Mouse (Mus musculus) MEL (cell line): ENCODE measurements at regions not wholly inside any gene's neighbourhood (a gene's known extent, or its start where the extent isn't known, plus 50 kb on each side); places are given as distances from the start of the nearest gene placed in this dataset.

Source experiments
- DNase-seq: peaks from one replicate; pipeline ENCODE4 v3.0.0; 2011; ENCODE audit warnings: low read depth, low spot score
- H3K27ac ChIP-seq: 2 replicates; pipeline ENCODE4 v1.5.1; 2012; ENCODE audit warnings: low read depth, mild to moderate bottlenecking, control low read depth, low read length, moderate library complexity; ENCODE audit not compliant: control insufficient read depth
- H3K27me3 ChIP-seq, 2 experiments: fragments of 150-350 bp in 1 of 2; sonication (generic) in 1 of 2; 2 replicates each; pipeline ENCODE4 v1.6.1; 2012; ENCODE audit warnings: low read length in 2 of 2, mild to moderate bottlenecking in 2 of 2, improper control_type of control experiment in 1 of 2, moderate library complexity in 1 of 2; ENCODE audit not compliant: insufficient read depth in 2 of 2, control insufficient read depth in 1 of 2
- H3K36me3 ChIP-seq, 2 experiments: 2 replicates each; pipeline ENCODE4 v1.6.1; 2012 to 2014; ENCODE audit warnings: low read length in 2 of 2, improper control_type of control experiment in 1 of 2, inconsistent platforms in 1 of 2, mild to moderate bottlenecking in 1 of 2; ENCODE audit not compliant: insufficient read depth in 2 of 2, control insufficient read depth in 1 of 2
- H3K4me1 ChIP-seq, 2 experiments: fragments of 150-350 bp in 1 of 2; sonication (generic) in 1 of 2; 2 replicates each; pipeline ENCODE4 v1.6.1; 2012; ENCODE audit warnings: low read length in 2 of 2, improper control_type of control experiment in 1 of 2, mild to moderate bottlenecking in 1 of 2; ENCODE audit not compliant: insufficient read depth in 2 of 2, control insufficient read depth in 1 of 2
- H3K4me3 ChIP-seq, 2 experiments: fragments of 150-350 bp in 1 of 2; sonication (generic) in 1 of 2; 2 replicates each; pipeline ENCODE4 v1.5.1; 2012; ENCODE audit warnings: low read depth in 2 of 2, low read length in 2 of 2, mild to moderate bottlenecking in 2 of 2, moderate library complexity in 2 of 2, control low read depth in 1 of 2, improper control_type of control experiment in 1 of 2; ENCODE audit not compliant: control insufficient read depth in 1 of 2, insufficient read depth in 1 of 2
- H3K79me2 ChIP-seq: 2 replicates; pipeline ENCODE4 v1.6.1; 2012; ENCODE audit warnings: mild to moderate bottlenecking, low read length, moderate library complexity; ENCODE audit not compliant: control insufficient read depth, poor library complexity, insufficient read depth
- H3K9ac ChIP-seq: 2 replicates; pipeline ENCODE4 v1.6.1; 2012; ENCODE audit warnings: low read depth, mild to moderate bottlenecking, control low read depth, low read length, moderate library complexity; ENCODE audit not compliant: control insufficient read depth, poor library complexity, severe bottlenecking
- H3K9me3 ChIP-seq: fragments of 150-350 bp; sonication (generic); replicated peaks from 2 replicates; pipeline ENCODE4 v1.6.1; 2012; ENCODE audit warnings: mild to moderate bottlenecking, low read length, improper control_type of control experiment, moderate library complexity; ENCODE audit not compliant: insufficient read depth
- CHD1 ChIP-seq: IDR thresholded peaks from 2 replicates; pipeline ENCODE4 v1.6.1; 2012; ENCODE audit warnings: low read depth, mild to moderate bottlenecking, inconsistent platforms, low read length, improper control_type of control experiment
- E2F4 ChIP-seq: IDR thresholded peaks from 2 replicates; pipeline ENCODE4 v1.6.1; 2011; ENCODE audit warnings: low read depth, low read length, improper control_type of control experiment, borderline replicate concordance
- ELF1 ChIP-seq: IDR thresholded peaks from 2 replicates; pipeline ENCODE4 v1.6.1; 2014; ENCODE audit warnings: low read depth, mild to moderate bottlenecking, inconsistent platforms, low read length, improper control_type of control experiment, moderate library complexity
- EP300 ChIP-seq, 2 experiments: IDR thresholded peaks; 2 replicates each; pipeline ENCODE4 v1.6.1; 2011; ENCODE audit warnings: improper control_type of control experiment in 2 of 2, low read length in 2 of 2, low read depth in 1 of 2, mild to moderate bottlenecking in 1 of 2
- ETS1 ChIP-seq: IDR thresholded peaks from 2 replicates; pipeline ENCODE4 v1.6.1; 2012; ENCODE audit warnings: low read depth, mild to moderate bottlenecking, inconsistent platforms, low read length, improper control_type of control experiment, moderate library complexity
- GABPA ChIP-seq: IDR thresholded peaks from 2 replicates; pipeline ENCODE4 v1.6.1; 2012; ENCODE audit warnings: low read depth, mild to moderate bottlenecking, inconsistent platforms, low read length, improper control_type of control experiment, moderate library complexity
- JUND ChIP-seq: IDR thresholded peaks from 2 replicates; pipeline ENCODE4 v1.6.1; 2011; ENCODE audit warnings: low read depth, mild to moderate bottlenecking, improper control_type of control experiment, low read length
- MAFK ChIP-seq: IDR thresholded peaks from 2 replicates; pipeline ENCODE4 v1.6.1; 2011; ENCODE audit warnings: low read depth, mild to moderate bottlenecking, low read length, improper control_type of control experiment, borderline replicate concordance
- MAZ ChIP-seq: IDR thresholded peaks from 2 replicates; pipeline ENCODE4 v1.6.1; 2012; ENCODE audit warnings: low read depth, mild to moderate bottlenecking, inconsistent platforms, low read length, improper control_type of control experiment
- MEF2A ChIP-seq: IDR thresholded peaks from 2 replicates; pipeline ENCODE4 v1.6.1; 2014; ENCODE audit warnings: low read depth, mild to moderate bottlenecking, inconsistent platforms, low read length, improper control_type of control experiment; ENCODE audit not compliant: poor library complexity, insufficient replicate concordance, severe bottlenecking; ENCODE audit errors: extremely low read depth
- MXI1 ChIP-seq: IDR thresholded peaks from 2 replicates; pipeline ENCODE4 v1.6.1; 2011; ENCODE audit warnings: mild to moderate bottlenecking, low read depth, low read length, improper control_type of control experiment
- NELFE ChIP-seq: IDR thresholded peaks from 2 replicates; pipeline ENCODE4 v1.6.1; 2011; ENCODE audit warnings: low read depth, low read length, improper control_type of control experiment
- NRF1 ChIP-seq: IDR thresholded peaks from 2 replicates; pipeline ENCODE4 v1.6.1; 2014; ENCODE audit warnings: low read depth, mild to moderate bottlenecking, inconsistent platforms, low read length, improper control_type of control experiment, moderate library complexity; ENCODE audit not compliant: poor library complexity, insufficient read depth, severe bottlenecking
- RAD21 ChIP-seq: IDR thresholded peaks from 2 replicates; pipeline ENCODE4 v1.6.1; 2011; ENCODE audit warnings: mild to moderate bottlenecking, low read depth, low read length, improper control_type of control experiment
- RCOR1 ChIP-seq: IDR thresholded peaks from 2 replicates; pipeline ENCODE4 v1.6.1; 2012; ENCODE audit warnings: low read depth, mild to moderate bottlenecking, inconsistent platforms, low read length, improper control_type of control experiment
- SMC3 ChIP-seq: IDR thresholded peaks from 2 replicates; pipeline ENCODE4 v1.6.1; 2011; ENCODE audit warnings: low read depth, low read length, improper control_type of control experiment
- TBP ChIP-seq: IDR thresholded peaks from 2 replicates; pipeline ENCODE4 v1.8.0; 2011; ENCODE audit warnings: low read depth, low read length, improper control_type of control experiment
- TCF12 ChIP-seq: IDR thresholded peaks from 2 replicates; pipeline ENCODE4 v1.6.1; 2014; ENCODE audit warnings: low read depth, mild to moderate bottlenecking, inconsistent platforms, low read length, improper control_type of control experiment, moderate library complexity
- UBTF ChIP-seq: IDR thresholded peaks from 2 replicates; pipeline ENCODE4 v1.6.1; 2012; ENCODE audit warnings: low read depth, mild to moderate bottlenecking, inconsistent platforms, low read length, improper control_type of control experiment, moderate library complexity, borderline replicate concordance; ENCODE audit not compliant: insufficient read depth
- USF1 ChIP-seq: IDR thresholded peaks from 2 replicates; pipeline ENCODE4 v1.6.1; 2014; ENCODE audit warnings: low read depth, mild to moderate bottlenecking, inconsistent platforms, low read length, improper control_type of control experiment, moderate library complexity
- ZC3H11A ChIP-seq: IDR thresholded peaks from 2 replicates; pipeline ENCODE4 v1.6.1; 2012; ENCODE audit warnings: low read depth, mild to moderate bottlenecking, inconsistent platforms, low read length, improper control_type of control experiment
- ZNF384 ChIP-seq: IDR thresholded peaks from 2 replicates; pipeline ENCODE4 v1.6.1; 2012; ENCODE audit warnings: low read depth, mild to moderate bottlenecking, inconsistent platforms, low read length, improper control_type of control experiment

DNA sequence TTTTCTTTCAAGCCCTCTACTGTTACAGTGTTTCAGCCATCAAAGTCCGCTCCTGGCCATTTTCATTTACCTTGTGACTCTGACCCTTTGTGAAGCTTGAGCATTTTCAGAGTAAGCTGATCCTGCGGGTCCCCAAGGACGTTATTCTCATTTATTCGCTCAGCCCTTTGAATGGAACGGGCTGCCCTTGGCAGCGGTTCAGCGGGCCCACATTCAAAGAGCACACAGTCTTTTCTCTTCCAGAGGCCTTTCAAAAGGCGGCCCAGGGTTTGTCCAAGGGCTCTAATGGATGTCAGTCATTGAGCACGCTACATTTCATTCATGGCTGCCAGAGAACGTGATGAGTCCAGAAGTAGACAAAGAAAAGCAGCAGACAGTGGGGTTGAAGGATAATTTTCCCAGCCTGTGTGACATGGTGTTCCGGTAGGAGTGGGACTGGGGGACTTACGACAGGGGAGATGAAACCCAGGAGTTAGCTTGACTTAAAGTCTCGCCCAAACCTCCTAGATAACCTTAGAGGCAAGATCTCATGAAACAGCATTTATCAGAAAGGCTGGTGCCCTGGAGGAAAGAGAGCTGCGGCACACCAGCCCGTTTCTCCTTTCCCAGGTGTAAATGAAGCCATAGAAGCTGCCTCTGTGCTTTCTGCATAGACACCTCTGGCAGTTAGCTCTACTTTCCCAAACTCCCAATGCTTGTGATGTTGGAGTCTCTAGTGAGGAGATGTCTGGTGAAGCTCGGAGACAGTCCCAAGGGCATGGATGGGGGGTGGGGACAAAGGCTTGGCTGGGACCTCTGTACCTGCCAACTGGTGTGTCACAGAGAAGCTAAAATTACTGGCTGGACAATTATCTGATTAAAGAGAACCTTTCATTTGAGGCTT lies 112.2 kb downstream of the Rps12 start:
- H3K79me2 ChIP-seq: no peaks in the 10 kb centered on the region
- TF ChIP-seq UBTF: no peak
- TF ChIP-seq CHD1: no peak
- TF ChIP-seq MAZ: no peak
- TF ChIP-seq NELFE: no peak
- no peak for TF ChIP-seq GABPA
- TF ChIP-seq, all 39 proteins: peak for 0
- peaks cover 0 to 5% of the 10 kb centered on the region in 2 experiments; a peak in 3 of 4 replicates for H3K27me3 ChIP-seq
- DNase-seq: no peak
- H3K27ac ChIP-seq: no peak overlapping the region
- H3K9ac ChIP-seq: no peak overlapping the region
- H3K9me3 ChIP-seq: no peaks in the 10 kb centered on the region
- H3K4me1 ChIP-seq: no peaks in the 10 kb centered on the region
- no peak overlapping the region for H3K4me3 ChIP-seq
- no peaks in the 10 kb centered on the region for H3K36me3 ChIP-seq

DNA sequence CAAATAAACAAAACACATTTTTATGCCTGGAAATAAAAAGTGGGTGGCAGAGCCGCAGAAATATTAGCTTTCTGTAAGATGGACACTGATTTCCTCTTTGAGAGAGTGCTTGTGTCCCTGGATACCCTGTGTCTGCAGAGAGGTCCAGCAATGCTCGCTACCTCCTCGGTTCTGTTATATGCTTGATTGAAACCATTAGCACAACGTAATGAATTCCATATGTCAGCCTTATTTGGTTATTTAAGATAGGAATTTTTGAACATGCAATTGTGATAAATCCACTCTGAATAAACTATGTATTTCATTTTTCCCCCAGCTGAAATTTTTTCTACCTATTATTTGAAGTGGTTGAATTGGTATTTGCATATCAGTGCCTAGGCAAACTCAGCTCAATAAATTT lies 114.8 kb downstream of the Rps12 start:
- no peak for DNase-seq
- Histone ChIP-seq H3K36me3 (no peaks in the 10 kb centered on the region), H3K9me3 (no peaks in the 10 kb centered on the region), H3K9ac (no peak overlapping the region), H3K4me3 (no peak overlapping the region), H3K79me2 (no peaks in the 10 kb centered on the region), H3K4me1 (no peaks in the 10 kb centered on the region), H3K27ac (no peak overlapping the region), H3K27me3 (peaks cover 0 to 5% of the 10 kb centered on the region in 2 experiments; a peak in 3 of 4 replicates)
- TF ChIP-seq ETS1: no peak
- TF ChIP-seq MAFK: no peak
- TF ChIP-seq SMC3: no peak
- TF ChIP-seq GABPA: no peak
- no peak for TF ChIP-seq RAD21
- TF ChIP-seq ELF1: no peak
- TF ChIP-seq EP300 (IDR thresholded peaks at IDR 0.05; ENCODE audit: low read depth in 1 of 2, low read length in 2 of 2): no peak
- no peak for TF ChIP-seq E2F4
- no peak for TF ChIP-seq USF1
- TF ChIP-seq TCF12: no peak
- no peak for TF ChIP-seq ZNF384
- TF ChIP-seq ZC3H11A: no peak
- no peak for TF ChIP-seq MAZ
- no peak for TF ChIP-seq TBP
- TF ChIP-seq JUND: no peak
- no peak for TF ChIP-seq MXI1
- no peak for TF ChIP-seq RCOR1
- no peak for TF ChIP-seq CHD1
- TF ChIP-seq NRF1: no peak
- TF ChIP-seq MEF2A: no peak
